Mouse (Mus musculus) bone marrow, adult 2 months (tissue): ENCODE results near the gene Dlec1.

ENCODE experiments used
- CTCF ChIP-seq: fragments of 200-500 bp; IDR thresholded peaks from 2 replicates; pipeline ENCODE4 v1.5.1; 2011; ENCODE audit warnings: low read length, control low read depth; ENCODE audit not compliant: control insufficient read depth, insufficient read depth
- POLR2A ChIP-seq: fragments of 200-500 bp; IDR thresholded peaks from 2 replicates; pipeline ENCODE4 v1.6.1; 2011; ENCODE audit warnings: low read depth, mild to moderate bottlenecking, control low read depth, low read length, borderline replicate concordance; ENCODE audit not compliant: control insufficient read depth

GRCm38 (mm10) chr9:119179292-119179691, 77.0 kb downstream of the Dlec1 start:
- TF ChIP-seq CTCF (no peak), POLR2A (no peak)
